Mouse (Mus musculus) testis, adult 2 months (tissue): ENCODE measurements around the gene Ifi47. TPM values are rescaled to one million over a fixed set of nuclear protein-coding genes. Genes with fewer than 3 reads are reported as not detected.
A peak's percentile ranks its signal among the peaks of the same experiment; 100 is the strongest.

Experiments
- H3K27ac ChIP-seq: fragments of 200-500 bp; 2 replicates; pipeline ENCODE4 v1.5.1; 2012; ENCODE audit warnings: low read depth, low read length; ENCODE audit not compliant: control insufficient read depth, insufficient read depth
- H3K27me3 ChIP-seq: fragments of 200-500 bp; 2 replicates; pipeline ENCODE4 v1.6.1; 2012; ENCODE audit warnings: mild to moderate bottlenecking, low read length, moderate library complexity; ENCODE audit not compliant: control insufficient read depth, insufficient read depth
- H3K36me3 ChIP-seq: fragments of 200-500 bp; 2 replicates; pipeline ENCODE4 v1.6.1; 2012; ENCODE audit warnings: mild to moderate bottlenecking, low read length; ENCODE audit not compliant: control insufficient read depth, insufficient read depth
- H3K4me1 ChIP-seq: fragments of 200-500 bp; 2 replicates; pipeline ENCODE4 v1.6.1; 2012; ENCODE audit warnings: low read length; ENCODE audit not compliant: control insufficient read depth, insufficient read depth
- H3K4me3 ChIP-seq: fragments of 200-500 bp; 2 replicates; pipeline ENCODE4 v1.5.1; 2012; ENCODE audit warnings: low read depth, mild to moderate bottlenecking, low read length, moderate library complexity, mixed read lengths; ENCODE audit not compliant: control insufficient read depth
- CTCF ChIP-seq: fragments of 200-500 bp; IDR thresholded peaks from 2 replicates; pipeline ENCODE4 v1.5.1; 2012; ENCODE audit warnings: low read depth, mild to moderate bottlenecking, inconsistent platforms, low read length, moderate library complexity; ENCODE audit not compliant: control insufficient read depth, insufficient read depth, insufficient replicate concordance
- POLR2A ChIP-seq: fragments of 200-500 bp; IDR thresholded peaks from 2 replicates; pipeline ENCODE4 v1.6.1; 2012; ENCODE audit warnings: low read depth, mild to moderate bottlenecking, inconsistent platforms, low read length, moderate library complexity; ENCODE audit not compliant: control insufficient read depth
- polyA plus RNA-seq: library from polyadenylated mRNA; depleted of rRNA; stranded (reverse); fragments of >200 nt; gene quantifications from 2 replicates; pipeline ENCODE4 v1.2.3, GENCODE M21; 2012

Ifi47 gene
- polyA plus RNA-seq, 1 experiment, result 0.42 TPM

- H3K27me3 ChIP-seq, result no peaks in the 10 kb centered on the region
- no peak overlapping the region for H3K27ac ChIP-seq
- H3K4me3 ChIP-seq, result no peak overlapping the region
- no peak for TF ChIP-seq POLR2A
- TF ChIP-seq CTCF, result no peak
- H3K36me3 ChIP-seq, result no peaks in the 10 kb centered on the region
- peaks cover 9% of the 10 kb centered on the region for H3K4me1 ChIP-seq
These were observed 29.4 kb downstream of the Ifi47 start for GRCm38 (mm10) chr11:49105752-49106151.

- no peak overlapping the region for H3K27ac ChIP-seq
- TF ChIP-seq POLR2A, result no peak
- TF ChIP-seq CTCF, result no peak
- H3K4me1 ChIP-seq, result peaks cover 4% of the 10 kb centered on the region; the same call in 1 of the 2 replicates
- H3K27me3 ChIP-seq, result no peaks in the 10 kb centered on the region
- H3K4me3 ChIP-seq, result no peak overlapping the region
- no peaks in the 10 kb centered on the region for H3K36me3 ChIP-seq
These were observed 31.5 kb downstream of the Ifi47 start for GRCm38 (mm10) chr11:49107650-49108537.

- Histone ChIP-seq H3K36me3 (no peaks in the 10 kb centered on the region), H3K27me3 (no peaks in the 10 kb centered on the region), H3K4me1 (no peaks in the 10 kb centered on the region), H3K27ac (no peak overlapping the region), H3K4me3 (no peak overlapping the region)
- TF ChIP-seq CTCF (peak; percentile 1; the same call in 1 of the 2 replicates), POLR2A (no peak)
These were observed 32.4 kb downstream of the Ifi47 start for GRCm38 (mm10) chr11:49108833-49109232.

- TF ChIP-seq CTCF (no peak), POLR2A (no peak)
- Histone ChIP-seq H3K27ac (no peak overlapping the region), H3K36me3 (no peaks in the 10 kb centered on the region), H3K4me1 (no peaks in the 10 kb centered on the region), H3K4me3 (no peak overlapping the region), H3K27me3 (no peaks in the 10 kb centered on the region)
These were observed 34.6 kb downstream of the Ifi47 start for GRCm38 (mm10) chr11:49111000-49111399.

GRCm38 (mm10) chr11:49112624-49113219 lies 36.3 kb downstream of the Ifi47 start:
- H3K27me3 ChIP-seq, result no peaks in the 10 kb centered on the region
- H3K36me3 ChIP-seq, result no peaks in the 10 kb centered on the region
- TF ChIP-seq CTCF (no peak), POLR2A (no peak)
- no peaks in the 10 kb centered on the region for H3K4me1 ChIP-seq
- no peak overlapping the region for H3K27ac ChIP-seq
- no peak overlapping the region for H3K4me3 ChIP-seq

- H3K36me3 ChIP-seq, result no peaks in the 10 kb centered on the region
- H3K4me3 ChIP-seq, result no peak overlapping the region
- no peaks in the 10 kb centered on the region for H3K27me3 ChIP-seq
- no peak for TF ChIP-seq CTCF
- TF ChIP-seq POLR2A, result no peak
- no peaks in the 10 kb centered on the region for H3K4me1 ChIP-seq
- H3K27ac ChIP-seq, result no peak overlapping the region
These were observed 37.8 kb downstream of the Ifi47 start for GRCm38 (mm10) chr11:49114158-49114557.

GRCm38 (mm10) chr11:49114774-49115173 lies 38.4 kb downstream of the Ifi47 start, which contains the start of gene Olfr1396:
Gene Olfr1396, minus strand, starts transcription at chr11:49114874.
- Histone ChIP-seq H3K36me3 (no peaks in the 10 kb centered on the region), H3K27ac (no peak within 1 kb of the TSS), H3K4me3 (no peak within 1 kb of the TSS), H3K4me1 (no peaks in the 10 kb centered on the region), H3K27me3 (no peaks in the 10 kb centered on the region)
- TF ChIP-seq POLR2A (no peak), CTCF (no peak)

GRCm38 (mm10) chr11:49119635-49120034 lies 43.2 kb downstream of the Ifi47 start:
- no peaks in the 10 kb centered on the region for H3K36me3 ChIP-seq
- no peak overlapping the region for H3K27ac ChIP-seq
- H3K4me1 ChIP-seq, result no peaks in the 10 kb centered on the region
- no peak overlapping the region for H3K4me3 ChIP-seq
- TF ChIP-seq CTCF, result no peak
- H3K27me3 ChIP-seq, result no peaks in the 10 kb centered on the region
